Mouse (Mus musculus): Measurements from ENCODE around the gene Notch3. TPM values are rescaled to one million over a fixed set of nuclear protein-coding genes. Genes with fewer than 3 reads are reported as not detected.
A peak's percentile ranks its signal among the peaks of the same experiment; 100 is the strongest.

Gene Notch3
- polyA plus RNA-seq, 1 experiment = 75.6 TPM

DNA sequence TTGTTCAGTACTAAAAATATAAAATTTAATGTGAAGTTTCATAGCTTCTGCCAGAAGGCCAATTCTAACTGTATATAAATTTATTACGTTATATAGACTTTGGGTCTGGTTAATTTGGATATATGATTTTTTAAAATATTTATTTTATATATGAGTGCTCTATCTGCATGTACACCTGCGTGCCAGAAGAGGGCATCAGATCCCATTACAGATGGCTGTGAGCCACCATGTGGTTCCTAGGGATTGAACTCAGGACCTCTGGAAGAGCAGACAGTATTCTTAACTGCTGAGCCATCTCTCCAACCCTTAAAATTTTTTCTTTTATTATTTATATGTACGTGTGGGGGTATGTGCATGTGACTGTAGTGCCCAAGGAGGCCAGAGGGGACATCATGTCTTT lies 41.2 kb downstream of the Notch3 start:
- H3K9me3 ChIP-seq (replicated peaks; ENCODE audit: control insufficient read depth, insufficient read depth, low read length, poor library complexity, severe bottlenecking) = no peaks in the 10 kb centered on the region
- no peak for TF ChIP-seq POLR2A (IDR thresholded peaks at IDR 0.05; ENCODE audit: insufficient read depth, low read length)
- H3K27me3 ChIP-seq (ENCODE audit: control insufficient read depth, insufficient read depth, low read length, poor library complexity, severe bottlenecking) = no peaks in the 10 kb centered on the region
- H3K27ac ChIP-seq (ENCODE audit: insufficient read depth, low read length) = no peak overlapping the region
- H3K4me1 ChIP-seq (ENCODE audit: control insufficient read depth, insufficient read depth, low read length) = peaks cover 7% of the 10 kb centered on the region
- no peak overlapping the region for H3K4me3 ChIP-seq (ENCODE audit: low read depth, low read length)
- H3K36me3 ChIP-seq (ENCODE audit: control insufficient read depth, insufficient read depth, low read length, poor library complexity, severe bottlenecking) = no peaks in the 10 kb centered on the region
- no peak overlapping the region for H3K9ac ChIP-seq (ENCODE audit: low read depth, poor library complexity, severe bottlenecking)

DNA sequence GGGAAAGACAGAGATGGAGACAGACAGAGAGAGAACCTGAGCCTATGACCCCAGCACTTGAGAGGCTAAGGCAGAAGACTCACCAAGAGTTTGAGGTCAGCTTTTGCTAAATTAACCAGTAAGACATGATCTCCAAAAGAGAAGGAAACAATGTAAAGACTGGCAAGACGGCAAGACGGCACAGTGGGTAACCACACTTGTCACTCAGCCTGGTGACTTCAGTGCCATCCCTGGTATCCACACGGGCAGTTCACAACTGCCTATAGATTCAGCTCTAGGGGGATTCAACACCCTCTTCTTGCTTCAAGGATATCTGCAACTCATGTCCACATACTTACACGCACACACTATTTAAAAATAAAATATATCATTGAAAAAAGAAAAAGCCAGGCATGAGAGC lies 43.1 kb downstream of the Notch3 start:
- Histone ChIP-seq H3K9ac (ENCODE audit: low read depth, poor library complexity, severe bottlenecking) (no peak overlapping the region), H3K4me3 (ENCODE audit: low read depth, low read length) (no peak overlapping the region), H3K9me3 (replicated peaks; ENCODE audit: control insufficient read depth, insufficient read depth, low read length, poor library complexity, severe bottlenecking) (no peaks in the 10 kb centered on the region), H3K27me3 (ENCODE audit: control insufficient read depth, insufficient read depth, low read length, poor library complexity, severe bottlenecking) (no peaks in the 10 kb centered on the region), H3K27ac (ENCODE audit: insufficient read depth, low read length) (no peak overlapping the region), H3K4me1 (ENCODE audit: control insufficient read depth, insufficient read depth, low read length) (peaks cover 4% of the 10 kb centered on the region), H3K36me3 (ENCODE audit: control insufficient read depth, insufficient read depth, low read length, poor library complexity, severe bottlenecking) (no peaks in the 10 kb centered on the region)
- TF ChIP-seq CTCF (IDR thresholded peaks at IDR 0.05; ENCODE audit: low read depth, low read length) = no peak
- TF ChIP-seq POLR2A (IDR thresholded peaks at IDR 0.05; ENCODE audit: insufficient read depth, low read length) = no peak
- no peak for TF ChIP-seq EP300 (IDR thresholded peaks at IDR 0.05; ENCODE audit: insufficient read depth, low read depth, low read length)

GRCm38 (mm10) chr17:32122587-32122970 lies 44.1 kb downstream of the Notch3 start:
- Histone ChIP-seq H3K9ac (ENCODE audit: low read depth, poor library complexity, severe bottlenecking) (no peak overlapping the region), H3K4me3 (ENCODE audit: low read depth, low read length) (peak overlapping the region; percentile 34; the same call in 1 of the 2 replicates), H3K36me3 (ENCODE audit: control insufficient read depth, insufficient read depth, low read length, poor library complexity, severe bottlenecking) (no peaks in the 10 kb centered on the region), H3K27ac (ENCODE audit: insufficient read depth, low read length) (no peak overlapping the region), H3K27me3 (ENCODE audit: control insufficient read depth, insufficient read depth, low read length, poor library complexity, severe bottlenecking) (no peaks in the 10 kb centered on the region), H3K4me1 (ENCODE audit: control insufficient read depth, insufficient read depth, low read length) (peaks cover 6% of the 10 kb centered on the region), H3K9me3 (replicated peaks; ENCODE audit: control insufficient read depth, insufficient read depth, low read length, poor library complexity, severe bottlenecking) (no peaks in the 10 kb centered on the region)
- TF ChIP-seq CTCF (IDR thresholded peaks at IDR 0.05; ENCODE audit: low read depth, low read length) (no peak), POLR2A (IDR thresholded peaks at IDR 0.05; ENCODE audit: insufficient read depth, low read length) (no peak), EP300 (IDR thresholded peaks at IDR 0.05; ENCODE audit: insufficient read depth, low read depth, low read length) (no peak)

DNA sequence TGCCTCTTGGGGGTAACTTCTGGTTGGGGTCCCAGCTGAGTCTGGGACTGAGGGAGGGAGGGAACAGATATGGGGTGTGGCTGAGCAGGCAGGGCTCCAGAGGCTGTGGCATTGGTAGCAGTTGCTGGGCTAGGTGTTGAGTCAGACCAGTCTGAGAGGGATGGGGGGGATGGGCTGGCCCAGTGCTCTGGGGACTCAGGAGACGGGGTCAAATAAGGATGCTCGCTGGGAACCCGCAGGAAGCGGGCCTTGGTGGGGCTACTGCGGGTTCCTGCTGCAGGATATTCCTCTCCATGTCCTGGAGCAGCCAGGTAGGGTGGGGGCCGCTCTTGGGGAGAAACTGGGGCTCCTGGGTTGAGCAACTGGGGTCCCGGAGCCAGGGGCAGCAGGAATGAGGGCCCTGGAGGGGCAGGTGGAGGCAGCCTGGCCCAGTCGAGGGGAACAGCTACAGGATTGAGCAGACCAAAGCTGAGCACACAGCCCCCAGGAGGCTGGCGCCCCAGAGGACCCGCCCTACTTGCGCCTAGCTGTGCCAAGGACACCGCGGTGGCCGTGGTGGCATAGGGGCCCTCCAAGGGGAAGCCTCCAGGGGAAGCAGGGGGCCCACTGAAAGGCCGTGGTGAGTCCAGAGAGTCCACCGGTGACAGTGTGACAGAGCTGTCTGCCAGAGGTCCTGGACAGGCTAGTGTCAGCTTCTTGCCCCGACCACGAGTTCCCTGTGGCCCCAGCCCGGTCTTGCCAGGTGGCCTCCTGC lies 44.6 kb downstream of the Notch3 start:
- H3K27ac ChIP-seq (ENCODE audit: insufficient read depth, low read length) = no peak overlapping the region
- H3K4me1 ChIP-seq (ENCODE audit: control insufficient read depth, insufficient read depth, low read length) = peaks cover 10% of the 10 kb centered on the region
- no peak for TF ChIP-seq CTCF (IDR thresholded peaks at IDR 0.05; ENCODE audit: low read depth, low read length)
- TF ChIP-seq EP300 (IDR thresholded peaks at IDR 0.05; ENCODE audit: insufficient read depth, low read depth, low read length) = no peak
- no peak for TF ChIP-seq POLR2A (IDR thresholded peaks at IDR 0.05; ENCODE audit: insufficient read depth, low read length)
- H3K27me3 ChIP-seq (ENCODE audit: control insufficient read depth, insufficient read depth, low read length, poor library complexity, severe bottlenecking) = no peaks in the 10 kb centered on the region
- H3K36me3 ChIP-seq (ENCODE audit: control insufficient read depth, insufficient read depth, low read length, poor library complexity, severe bottlenecking) = no peaks in the 10 kb centered on the region
- no peaks in the 10 kb centered on the region for H3K9me3 ChIP-seq (replicated peaks; ENCODE audit: control insufficient read depth, insufficient read depth, low read length, poor library complexity, severe bottlenecking)
- H3K4me3 ChIP-seq (ENCODE audit: low read depth, low read length) = peak overlapping the region; percentile 34; the same call in 1 of the 2 replicates
- no peak overlapping the region for H3K9ac ChIP-seq (ENCODE audit: low read depth, poor library complexity, severe bottlenecking)

DNA sequence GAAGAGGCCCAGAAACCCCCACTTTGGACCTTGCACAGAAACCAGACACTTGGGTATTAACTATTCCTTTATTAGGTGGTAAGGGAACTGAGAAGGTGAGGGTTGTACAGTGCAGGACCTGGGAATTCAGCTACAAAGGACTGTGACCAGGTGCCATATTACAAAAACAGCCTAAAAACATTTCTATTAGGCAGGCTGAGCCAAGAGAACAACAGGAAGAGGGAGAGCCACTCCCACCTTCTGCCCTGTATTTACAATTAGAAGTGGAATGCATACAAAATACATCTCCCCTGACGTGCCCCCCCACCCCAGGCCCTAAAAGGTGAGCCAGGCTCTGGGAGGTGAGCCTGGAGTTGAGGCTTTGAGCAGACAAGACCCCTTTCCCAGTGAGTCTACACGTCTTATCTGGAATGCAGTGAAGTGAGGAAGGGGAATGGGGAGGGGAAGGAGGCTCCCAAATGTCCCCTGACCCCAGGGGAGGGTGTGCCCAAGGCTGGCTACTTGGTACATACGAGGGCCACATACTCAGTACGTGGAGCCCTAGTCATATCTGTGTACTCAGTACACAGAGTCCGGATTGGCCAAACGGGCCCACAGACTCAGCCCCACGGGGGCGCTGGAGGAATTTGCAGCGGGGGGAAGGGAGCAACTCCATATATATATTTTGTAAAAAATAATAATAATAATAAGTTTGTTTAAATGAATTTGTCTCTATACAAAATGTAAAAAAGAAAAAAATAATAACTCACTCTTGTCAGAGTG lies 45.7 kb downstream of the Notch3 start:
- Histone ChIP-seq H3K9me3 (replicated peaks; ENCODE audit: control insufficient read depth, insufficient read depth, low read length, poor library complexity, severe bottlenecking) (no peaks in the 10 kb centered on the region), H3K27me3 (ENCODE audit: control insufficient read depth, insufficient read depth, low read length, poor library complexity, severe bottlenecking) (no peaks in the 10 kb centered on the region), H3K9ac (ENCODE audit: low read depth, poor library complexity, severe bottlenecking) (no peak overlapping the region), H3K27ac (ENCODE audit: insufficient read depth, low read length) (no peak overlapping the region), H3K36me3 (ENCODE audit: control insufficient read depth, insufficient read depth, low read length, poor library complexity, severe bottlenecking) (no peaks in the 10 kb centered on the region), H3K4me3 (ENCODE audit: low read depth, low read length) (no peak overlapping the region), H3K4me1 (ENCODE audit: control insufficient read depth, insufficient read depth, low read length) (peaks cover 10% of the 10 kb centered on the region)
- TF ChIP-seq POLR2A (IDR thresholded peaks at IDR 0.05; ENCODE audit: insufficient read depth, low read length) = no peak
- no peak for TF ChIP-seq CTCF (IDR thresholded peaks at IDR 0.05; ENCODE audit: low read depth, low read length)
- no peak for TF ChIP-seq EP300 (IDR thresholded peaks at IDR 0.05; ENCODE audit: insufficient read depth, low read depth, low read length)

- Histone ChIP-seq H3K27ac (ENCODE audit: insufficient read depth, low read length) (no peak overlapping the region), H3K4me3 (ENCODE audit: low read depth, low read length) (no peak overlapping the region), H3K9ac (ENCODE audit: low read depth, poor library complexity, severe bottlenecking) (no peak overlapping the region), H3K36me3 (ENCODE audit: control insufficient read depth, insufficient read depth, low read length, poor library complexity, severe bottlenecking) (no peaks in the 10 kb centered on the region), H3K9me3 (replicated peaks; ENCODE audit: control insufficient read depth, insufficient read depth, low read length, poor library complexity, severe bottlenecking) (no peaks in the 10 kb centered on the region), H3K27me3 (ENCODE audit: control insufficient read depth, insufficient read depth, low read length, poor library complexity, severe bottlenecking) (no peaks in the 10 kb centered on the region), H3K4me1 (ENCODE audit: control insufficient read depth, insufficient read depth, low read length) (peaks cover 10% of the 10 kb centered on the region)
- no peak for TF ChIP-seq POLR2A (IDR thresholded peaks at IDR 0.05; ENCODE audit: insufficient read depth, low read length)
- TF ChIP-seq CTCF (IDR thresholded peaks at IDR 0.05; ENCODE audit: low read depth, low read length) = no peak
- TF ChIP-seq EP300 (IDR thresholded peaks at IDR 0.05; ENCODE audit: insufficient read depth, low read depth, low read length) = no peak
Observed at GRCm38 (mm10) chr17:32119196-32119595, 47.5 kb downstream of the Notch3 start.
